Mouse (Mus musculus): ENCODE measurements around the gene Dkk3.

GRCm38 (mm10) chr7:112074868-112075267 is 84.0 kb downstream of the Dkk3 start:
- no peak for TF ChIP-seq CTCF (conservative IDR thresholded peaks at IDR 0.05; ENCODE audit: insufficient read depth, insufficient read length, low read depth, low read length)
- TF ChIP-seq POLR2A (IDR thresholded peaks at IDR 0.05; ENCODE audit: low read depth, low read length), result no peak

Data from kidney, adult 2 months (tissue).